Mouse (Mus musculus) testis, adult 2 months (tissue): ENCODE results near the gene Dok1.

ENCODE experiments used
- CTCF ChIP-seq: fragments of 200-500 bp; IDR thresholded peaks from 2 replicates; pipeline ENCODE4 v1.5.1; 2012; ENCODE audit warnings: low read depth, mild to moderate bottlenecking, inconsistent platforms, low read length, moderate library complexity; ENCODE audit not compliant: control insufficient read depth, insufficient read depth, insufficient replicate concordance
- POLR2A ChIP-seq: fragments of 200-500 bp; IDR thresholded peaks from 2 replicates; pipeline ENCODE4 v1.6.1; 2012; ENCODE audit warnings: low read depth, mild to moderate bottlenecking, inconsistent platforms, low read length, moderate library complexity; ENCODE audit not compliant: control insufficient read depth

GRCm38 (mm10) chr6:83023786-83024185, 9.5 kb downstream of the Dok1 start:
- TF ChIP-seq CTCF (no peak), POLR2A (no peak)
